Comparison of ENCODE assay signal across 18 mouse cellular contexts in genomic region chr8:86501341-86501740, GRCm38 (mm10).
DNase-seq lines count a peak whose midpoint lies in the region; ATAC-seq and TF ChIP-seq lines count a peak whose summit lies in the region.
"Had no signal": no experiment of that assay in that cellular context is flagged by ENCODE, and none has a peak within 500 bp of the region (broad histone marks: within the 10 kb centered on the region; RNA-seq: fewer than 3 reads in every experiment).

No protein-coding gene starts in this region.

- no peaks in the 10 kb centered on the region for H3K79me2 ChIP-seq in C2C12 (ENCODE audit: control insufficient read depth, insufficient read depth)

- no peak overlapping the region for H3K9ac ChIP-seq in stomach, postnatal 0 days (ENCODE audit: low read length)
- H3K9ac ChIP-seq: embryonic facial prominence, embryonic 15.5 days; limb, embryonic 15.5 days had no signal

- H3K79me3 ChIP-seq in C2C12 (ENCODE audit: low read depth): no peaks in the 10 kb centered on the region

- H3K9me3 ChIP-seq in stomach, postnatal 0 days (ENCODE audit: control insufficient read depth, low read length): no peaks in the 10 kb centered on the region
- H3K9me3 ChIP-seq: embryonic facial prominence, embryonic 15.5 days had no signal

- H3K4me1 ChIP-seq in stomach, postnatal 0 days (replicated peaks; ENCODE audit: control insufficient read depth, insufficient read depth): no peaks in the 10 kb centered on the region
- H3K4me1 ChIP-seq: embryonic facial prominence, embryonic 15.5 days; limb, embryonic 15.5 days had no signal

- WGBS in stomach, postnatal 0 days: 66% methylated on average over 7 of the region's 7 CpGs

- TF ChIP-seq EP300 in stomach, postnatal 0 days (optimal IDR thresholded peaks at IDR 0.05): no peak

- DNase-seq in left cerebral cortex, postnatal 25 days (ENCODE audit: low spot score in 2 of 2): peak; percentile 2 to 51
- DNase-seq in left cerebral cortex, postnatal 10 days (ENCODE audit: extremely low spot score in 1 of 2, low spot score in 2 of 2): no peak
- peak; percentile 73 for DNase-seq in adrenal gland, postnatal 10 days
- no peak for DNase-seq in stomach, postnatal 0 days (ENCODE audit: low spot score)
- DNase-seq in testis, postnatal 14 days (ENCODE audit: low spot score): no peak
- DNase-seq in gastrocnemius, adult 2 months: no peak
- DNase-seq: gastrocnemius, postnatal 10 days; kidney, postnatal 14 days; lung, postnatal 10 days; right cerebral cortex, postnatal 25 days had no signal

- intact Hi-C loops in left cerebral cortex, postnatal 25 days (cut with DNase I): no loop called here
- intact Hi-C loops in left cerebral cortex, postnatal 10 days (cut with DNase I): no loop called here
- intact Hi-C loops in gastrocnemius, adult 2 months (cut with DNase I): no loop called here

- no peaks in the 10 kb centered on the region for H3K36me3 ChIP-seq in C2C12 (ENCODE audit: control insufficient read depth, insufficient read depth)
- H3K36me3 ChIP-seq in stomach, postnatal 0 days (ENCODE audit: control insufficient read depth, insufficient read depth, low read length): no peaks in the 10 kb centered on the region
- H3K36me3 ChIP-seq: embryonic facial prominence, embryonic 15.5 days; limb, embryonic 15.5 days had no signal

- H3K4me3 ChIP-seq in C2C12 (ENCODE audit: insufficient read depth, poor library complexity, severe bottlenecking): no peak overlapping the region
- no peak overlapping the region for H3K4me3 ChIP-seq in stomach, postnatal 0 days (ENCODE audit: low read depth, low read length)
- no peak overlapping the region for H3K4me3 ChIP-seq in gastrocnemius, adult 2 months
- H3K4me3 ChIP-seq: embryonic facial prominence, embryonic 15.5 days; left cerebral cortex, adult 2 months; limb, embryonic 15.5 days had no signal

- H3K27me3 ChIP-seq in C2C12 (ENCODE audit: control insufficient read depth, insufficient read depth, insufficient read length): no peaks in the 10 kb centered on the region
- H3K27me3 ChIP-seq in stomach, postnatal 0 days (ENCODE audit: control insufficient read depth, insufficient read depth, low read length): no peaks in the 10 kb centered on the region
- H3K27me3 ChIP-seq: embryonic facial prominence, embryonic 15.5 days; limb, embryonic 15.5 days had no signal

- no peak overlapping the region for H3K27ac ChIP-seq in stomach, postnatal 0 days (replicated peaks)
- no peak overlapping the region for H3K27ac ChIP-seq in gastrocnemius, adult 2 months
- H3K27ac ChIP-seq: embryonic facial prominence, embryonic 15.5 days; left cerebral cortex, adult 2 months; limb, embryonic 15.5 days had no signal

- H3ac ChIP-seq in C2C12 (ENCODE audit: control insufficient read depth, insufficient read length, low read depth): no peak overlapping the region

- no peak for TF ChIP-seq CTCF in C2C12 (IDR thresholded peaks at IDR 0.05; ENCODE audit: control insufficient read depth, insufficient read depth, insufficient read length)
- TF ChIP-seq CTCF in stomach, postnatal 0 days (IDR thresholded peaks at IDR 0.05; ENCODE audit: low read depth): no peak
- TF ChIP-seq CTCF in gastrocnemius, adult 2 months (IDR thresholded peaks at IDR 0.05): no peak

- ATAC-seq in stomach, postnatal 0 days (ENCODE audit: low FRiP score, low TSS enrichment): 0 out of 2 replicates have a peak, but pooled peaks have one; percentile 61
- no peak for ATAC-seq in megakaryocyte, adult 5-6 weeks (ENCODE audit: poor library complexity, severe bottlenecking)
- ATAC-seq: forebrain, embryonic 14.5 days had no signal

- H3K4me2 ChIP-seq in stomach, postnatal 0 days (replicated peaks; ENCODE audit: low read depth): no peak overlapping the region
- H3K4me2 ChIP-seq: embryonic facial prominence, embryonic 15.5 days; heart, embryonic 11.5 days; limb, embryonic 15.5 days; midbrain, embryonic 11.5 days had no signal

TF ChIP-seq in C2C12, 6 proteins besides CTCF, POLR2A, EP300 and RAD21:
- peak; percentile 57 for TF ChIP-seq FOSL1 (IDR thresholded peaks at IDR 0.05; ENCODE audit: insufficient read depth, low read length, poor library complexity, severe bottlenecking)
- no peak for TF ChIP-seq MYOD1 (IDR thresholded peaks at IDR 0.05; ENCODE audit: control insufficient read depth, insufficient read length, low read depth)
- TF ChIP-seq USF1 (IDR thresholded peaks at IDR 0.05; ENCODE audit: low read depth): no peak
- no peak for TF ChIP-seq CEBPB (IDR thresholded peaks at IDR 0.05; ENCODE audit: low read depth)
- TF ChIP-seq MAX (IDR thresholded peaks at IDR 0.05): peak; percentile 67

Comparison
In these comparisons a context has a peak if more than half of its experiments do, and no peak if none do; other contexts are left out.
1. DNase-seq: peak in left cerebral cortex, postnatal 25 days (2 of 2) and adrenal gland, postnatal 10 days (single experiment); none in left cerebral cortex, postnatal 10 days (0 of 2), stomach, postnatal 0 days (single experiment), testis, postnatal 14 days (single experiment) and gastrocnemius, adult 2 months (single experiment).